7 mouse cellular contexts compared by ENCODE assay signal in genomic region chr19:28452951-28453520, GRCm38 (mm10).
A peak's percentile ranks its signal among the peaks of the same experiment; 100 is the strongest.
DNase-seq lines count a peak whose midpoint lies in the region; ATAC-seq and TF ChIP-seq lines count a peak whose summit lies in the region.

No protein-coding gene starts in this region.

- whole genome bisulfite sequencing in embryonic facial prominence, embryonic 11.5 days = 44% methylated on average over 12 of the region's 12 CpGs

- no peaks in the 10 kb centered on the region for H3K36me3 ChIP-seq in embryonic facial prominence, embryonic 11.5 days (replicated peaks; ENCODE audit: control insufficient read depth, insufficient read depth, low read depth, low read length)

- no peaks in the 10 kb centered on the region for H3K4me1 ChIP-seq in embryonic facial prominence, embryonic 11.5 days (ENCODE audit: control insufficient read depth, insufficient read depth, low read length)

- H3K27me3 ChIP-seq in embryonic facial prominence, embryonic 11.5 days (ENCODE audit: control insufficient read depth, insufficient read depth, low read length) = no peaks in the 10 kb centered on the region

- no peak overlapping the region for H3K27ac ChIP-seq in embryonic facial prominence, embryonic 11.5 days (replicated peaks; ENCODE audit: low read depth, low read length)
- H3K27ac ChIP-seq in layer of hippocampus, adult 2 months = peak overlapping the region; percentile 94

- H3K4me2 ChIP-seq in embryonic facial prominence, embryonic 11.5 days (ENCODE audit: low read depth, low read length) = no peak overlapping the region

- H3K9me3 ChIP-seq in embryonic facial prominence, embryonic 11.5 days (replicated peaks; ENCODE audit: control insufficient read depth, low read length) = no peaks in the 10 kb centered on the region

- H3K9ac ChIP-seq in embryonic facial prominence, embryonic 11.5 days (replicated peaks; ENCODE audit: low read length) = no peak overlapping the region

- peak; percentile 56 for DNase-seq in brain, embryonic 18.5 days (ENCODE audit: low read depth, low spot score)
- peak; percentile 43 for DNase-seq in embryonic facial prominence, embryonic 11.5 days (ENCODE audit: low spot score)
- DNase-seq in layer of hippocampus, adult 2 months (ENCODE audit: low spot score in 2 of 2) = peak; percentile 34 to 35
- DNase-seq in neural tube, embryonic 10.5 days (ENCODE audit: extremely low spot score, low spot score) = peak; percentile 18
- no peak for DNase-seq in thymus, postnatal 25 days
- no peak for DNase-seq in ovary, postnatal 10 days (ENCODE audit: low spot score)
- no peak for DNase-seq in gastrocnemius, postnatal 4 days (ENCODE audit: low spot score in 2 of 2)

- no peak overlapping the region for H3K4me3 ChIP-seq in embryonic facial prominence, embryonic 11.5 days (ENCODE audit: low read depth, low read length)
- H3K4me3 ChIP-seq in layer of hippocampus, adult 2 months = no peak overlapping the region

- no peak for TF ChIP-seq CTCF in layer of hippocampus, adult 2 months (conservative IDR thresholded peaks at IDR 0.05)

- ATAC-seq in embryonic facial prominence, embryonic 11.5 days (replicated peaks; ENCODE audit: insufficient number of reproducible peaks, low FRiP score, low TSS enrichment, low read depth) = 0 out of 2 replicates have a peak, but pooled peaks have one; percentile 14

Comparison
In these comparisons a context has a peak if more than half of its experiments do, and no peak if none do; other contexts are left out.
1. DNase-seq: peak in brain, embryonic 18.5 days (single experiment), embryonic facial prominence, embryonic 11.5 days (single experiment), layer of hippocampus, adult 2 months (2 of 2) and neural tube, embryonic 10.5 days (single experiment); none in thymus, postnatal 25 days (single experiment), ovary, postnatal 10 days (single experiment) and gastrocnemius, postnatal 4 days (0 of 2).